Mouse (Mus musculus): ENCODE measurements around the gene Gm3435.

- TF ChIP-seq CTCF (IDR thresholded peaks at IDR 0.05; ENCODE audit: control insufficient read depth, insufficient read depth, low read length), result no peak
- no peak for TF ChIP-seq POLR2A (IDR thresholded peaks at IDR 0.05; ENCODE audit: borderline replicate concordance, control insufficient read depth, low read depth, low read length)
Measured at GRCm38 (mm10) chr17:15066066-15066465, 56.1 kb downstream of the Gm3435 start.

All from bone marrow, adult 2 months (tissue).